Mouse (Mus musculus): ENCODE results near the gene Auts2. TPM values are rescaled to one million over a fixed set of nuclear protein-coding genes. Genes with fewer than 3 reads are reported as not detected.
A peak's percentile ranks its signal among the peaks of the same experiment; 100 is the strongest.

Auts2 gene
- polyA plus RNA-seq, 1 experiment from 2014 or later: 70.9 TPM

DNA sequence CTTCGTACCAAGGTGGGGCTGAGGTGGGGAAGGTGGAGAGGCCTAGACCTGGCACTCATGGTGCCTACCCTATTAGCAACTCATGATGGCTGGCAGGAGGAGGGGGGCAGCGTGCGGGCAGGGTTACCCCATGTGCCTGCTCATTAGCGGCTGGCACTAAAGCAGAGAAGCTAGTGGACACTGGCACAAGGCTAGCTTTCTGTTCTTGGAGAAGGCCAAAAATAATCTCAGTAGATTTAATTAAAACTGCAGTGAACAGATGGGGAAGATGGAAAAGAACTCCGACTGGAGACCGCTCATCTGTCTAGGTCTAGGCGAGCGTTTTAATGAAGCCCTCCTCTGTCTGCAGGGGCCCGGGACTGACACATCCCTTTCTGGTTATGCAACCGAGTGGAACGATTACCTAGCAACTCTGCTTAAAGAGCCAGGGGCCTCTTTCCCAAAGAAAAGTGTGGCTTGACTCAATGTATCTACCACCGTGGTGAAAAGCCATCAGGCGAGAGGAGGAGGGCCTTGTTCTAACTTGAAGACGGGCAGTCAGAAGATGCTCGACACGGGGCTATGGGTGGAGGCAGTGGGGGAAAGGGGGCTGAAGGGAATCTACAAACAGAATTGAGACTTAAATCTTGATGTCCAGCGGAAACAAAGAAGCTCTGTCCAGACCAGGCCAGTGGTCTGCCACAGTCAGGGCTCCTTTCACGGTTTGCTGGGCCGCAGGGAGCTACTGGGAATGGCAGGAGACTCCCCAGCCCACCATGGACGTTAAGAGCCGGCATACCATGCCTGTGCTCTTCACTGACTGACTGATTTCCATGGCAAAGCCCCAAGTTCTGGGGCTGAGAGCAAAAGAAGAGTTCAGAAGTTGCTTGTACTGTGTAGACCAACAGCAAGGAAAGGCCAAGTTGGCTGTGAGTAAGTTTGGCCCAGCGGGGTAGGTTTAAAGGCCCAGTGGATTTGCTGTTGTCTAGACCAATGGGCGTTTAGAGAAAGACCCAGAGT, 899.7 kb downstream of the Auts2 start:
- ATAC-seq (replicated peaks): peak; percentile 79
- 19% methylated on average over 23 of the region's 23 CpGs for WGBS
- Histone ChIP-seq H3K4me3 (no peak overlapping the region), H3K36me3 (replicated peaks) (no peaks in the 10 kb centered on the region), H3K4me1 (peaks cover 65% of the 10 kb centered on the region), H3K4me2 (no peak overlapping the region; the same call in 1 of the 2 replicates), H3K27ac (peak overlapping the region; percentile 39), H3K27me3 (replicated peaks) (no peaks in the 10 kb centered on the region), H3K9ac (no peak overlapping the region), H3K9me3 (no peaks in the 10 kb centered on the region)

DNA sequence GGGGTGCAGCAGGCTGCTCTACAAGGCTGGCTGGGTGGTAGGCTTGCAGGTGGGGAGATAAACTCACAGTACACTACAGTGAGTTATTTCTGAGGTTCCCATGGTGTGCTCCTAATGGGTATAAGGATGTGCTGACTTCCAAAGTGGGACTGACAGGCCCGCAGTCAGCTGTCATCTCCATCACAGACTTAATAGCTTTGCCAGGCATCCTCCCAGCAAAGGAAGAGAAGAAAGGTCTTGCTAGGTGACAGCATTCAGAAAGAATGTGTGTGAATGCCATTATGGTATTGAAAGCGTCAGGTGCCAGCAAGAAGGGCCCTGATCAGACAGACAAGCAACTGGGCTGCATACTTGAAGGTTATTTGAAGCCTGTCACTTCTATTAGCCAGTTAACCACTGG, 900.4 kb downstream of the Auts2 start:
- peaks cover 58% of the 10 kb centered on the region for H3K4me1 ChIP-seq
- WGBS: 31% methylated on average over 2 of the region's 2 CpGs
- H3K4me3 ChIP-seq: no peak overlapping the region
- H3K27ac ChIP-seq: peak overlapping the region; percentile 39
- no peaks in the 10 kb centered on the region for H3K9me3 ChIP-seq
- H3K36me3 ChIP-seq (replicated peaks): no peaks in the 10 kb centered on the region
- H3K27me3 ChIP-seq (replicated peaks): no peaks in the 10 kb centered on the region
- H3K9ac ChIP-seq: no peak overlapping the region
- no peak overlapping the region for H3K4me2 ChIP-seq
- ATAC-seq (replicated peaks): peak; percentile 53

DNA sequence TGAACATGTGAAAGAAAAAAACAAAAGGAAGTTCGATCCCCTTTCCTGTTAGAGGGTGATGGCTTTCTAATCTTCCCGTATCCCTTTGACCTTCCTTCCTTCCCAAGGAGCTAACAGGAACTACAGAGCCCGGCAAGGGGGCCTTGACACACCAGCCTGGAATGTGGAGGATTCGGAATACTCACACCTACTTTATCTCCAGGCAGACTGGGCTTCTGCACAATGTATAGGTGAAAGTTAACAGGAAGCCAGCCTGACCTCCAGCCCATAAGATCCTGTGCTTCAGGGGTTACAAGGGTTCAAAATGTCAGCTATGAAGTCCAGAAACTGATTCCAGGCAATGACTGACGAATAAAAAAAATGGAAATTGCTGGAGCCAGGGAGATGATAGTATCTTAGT, 906.7 kb downstream of the Auts2 start:
- H3K27ac ChIP-seq: no peak overlapping the region
- ATAC-seq (replicated peaks): no peak
- H3K4me2 ChIP-seq: no peak overlapping the region
- H3K4me1 ChIP-seq: peaks cover 15% of the 10 kb centered on the region
- 87% methylated on average over 5 of the region's 5 CpGs for WGBS
- H3K9ac ChIP-seq: no peak overlapping the region
- H3K36me3 ChIP-seq (replicated peaks): no peaks in the 10 kb centered on the region
- no peaks in the 10 kb centered on the region for H3K27me3 ChIP-seq (replicated peaks)
- H3K4me3 ChIP-seq: no peak overlapping the region
- H3K9me3 ChIP-seq: no peaks in the 10 kb centered on the region

DNA sequence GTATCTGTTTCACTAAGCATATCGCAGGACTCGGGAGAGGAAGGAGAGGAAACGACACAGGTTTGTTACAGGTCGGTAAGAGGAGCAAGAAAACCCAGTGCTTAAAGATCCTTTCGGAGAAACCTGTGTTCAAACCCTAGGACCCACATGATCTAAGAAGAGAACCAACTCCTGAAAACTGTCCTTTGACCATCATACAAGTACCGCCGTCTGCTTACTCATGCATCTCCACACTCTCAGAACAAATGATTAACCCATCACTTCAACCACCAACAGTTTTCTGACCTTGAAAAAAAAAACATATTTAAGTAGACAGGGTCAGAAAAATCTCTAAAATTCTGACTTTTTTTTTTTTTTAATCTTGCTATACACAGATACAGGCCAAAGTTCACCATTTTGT, 908.4 kb downstream of the Auts2 start:
- no peaks in the 10 kb centered on the region for H3K9me3 ChIP-seq
- 93% methylated on average over 7 of the region's 7 CpGs for WGBS
- H3K4me2 ChIP-seq: no peak overlapping the region
- H3K9ac ChIP-seq: no peak overlapping the region
- H3K27me3 ChIP-seq (replicated peaks): no peaks in the 10 kb centered on the region
- ATAC-seq (replicated peaks): no peak
- no peak overlapping the region for H3K4me3 ChIP-seq
- H3K4me1 ChIP-seq: peaks cover 26% of the 10 kb centered on the region
- H3K27ac ChIP-seq: no peak overlapping the region
- no peaks in the 10 kb centered on the region for H3K36me3 ChIP-seq (replicated peaks)

DNA sequence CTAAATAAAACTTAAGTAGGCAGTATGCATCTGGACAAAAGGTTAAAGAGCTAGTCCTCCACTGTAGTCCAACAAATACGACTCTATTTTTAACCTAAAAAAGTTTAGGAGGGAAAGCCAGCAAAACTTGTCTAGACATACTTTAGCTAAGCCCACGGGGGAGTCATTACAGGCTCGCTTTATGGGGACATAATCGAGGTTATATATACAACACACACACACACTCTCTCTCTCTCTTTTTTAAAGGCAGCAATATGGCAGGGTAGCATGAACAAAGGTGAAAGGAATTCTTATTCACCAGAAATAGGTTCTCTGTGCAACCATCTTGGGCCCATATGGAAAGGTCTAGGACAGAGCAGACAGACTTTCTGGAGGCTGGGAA, 911.2 kb downstream of the Auts2 start:
- H3K27me3 ChIP-seq (replicated peaks): no peaks in the 10 kb centered on the region
- no peaks in the 10 kb centered on the region for H3K36me3 ChIP-seq (replicated peaks)
- no peak for ATAC-seq (replicated peaks)
- H3K4me2 ChIP-seq: no peak overlapping the region
- peaks cover 27% of the 10 kb centered on the region for H3K4me1 ChIP-seq
- H3K4me3 ChIP-seq: no peak overlapping the region
- H3K9ac ChIP-seq: no peak overlapping the region
- WGBS: 63% methylated on average over 4 of the region's 4 CpGs
- no peaks in the 10 kb centered on the region for H3K9me3 ChIP-seq
- no peak overlapping the region for H3K27ac ChIP-seq

DNA sequence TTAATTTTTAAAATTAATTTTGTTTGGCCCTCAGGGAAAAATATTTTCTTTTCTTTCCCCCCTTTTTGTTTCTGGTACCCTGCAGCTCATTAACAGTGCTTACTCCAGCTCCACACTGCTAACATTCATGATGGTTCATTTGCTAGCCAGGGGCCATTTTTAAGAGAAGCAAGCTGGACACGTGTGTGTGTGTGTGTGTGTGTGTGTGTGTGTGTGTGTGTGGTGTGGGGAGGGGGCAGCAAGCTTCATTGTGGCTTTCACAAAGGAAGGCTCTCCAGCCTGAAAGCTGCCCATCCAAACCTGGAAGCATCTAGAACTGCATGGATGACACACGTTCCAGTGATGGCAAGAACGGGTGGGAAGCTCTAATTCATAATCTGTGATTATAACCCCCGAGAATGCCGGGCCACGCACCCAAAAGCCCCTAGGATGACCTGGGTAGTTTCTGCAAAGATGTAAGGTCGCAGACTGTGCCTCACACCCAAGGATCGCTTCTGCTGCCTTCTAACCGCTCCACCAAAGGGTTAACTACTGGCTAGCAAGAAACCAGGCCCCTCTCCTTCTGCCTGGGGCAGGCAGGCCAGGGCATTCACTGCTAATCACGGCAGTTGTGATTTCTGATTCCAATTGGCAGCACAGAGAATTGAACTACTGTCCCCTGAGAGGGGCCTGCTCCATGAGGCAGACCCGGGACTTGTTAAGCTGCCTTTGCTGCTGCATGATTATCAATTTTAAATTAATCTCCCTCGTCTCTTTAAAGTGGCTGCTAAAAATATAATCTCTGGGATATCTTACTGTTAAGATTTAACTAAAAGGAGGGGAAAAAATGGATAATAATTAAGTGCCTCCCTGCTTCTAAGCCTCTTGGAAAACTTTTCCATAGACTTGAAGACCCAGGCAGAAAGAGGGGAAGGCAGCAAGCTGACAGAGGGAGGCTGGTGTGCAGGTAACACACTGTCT, 911.8 kb downstream of the Auts2 start:
- H3K4me2 ChIP-seq: 0 out of 2 replicates have a peak overlapping the region, but pooled peaks have one; percentile 1
- H3K9ac ChIP-seq: no peak overlapping the region
- H3K4me1 ChIP-seq: peaks cover 27% of the 10 kb centered on the region
- peak; percentile 42; the same call in 1 of the 2 replicates for ATAC-seq (replicated peaks)
- H3K4me3 ChIP-seq: no peak overlapping the region
- H3K36me3 ChIP-seq (replicated peaks): no peaks in the 10 kb centered on the region
- WGBS: 27% methylated on average over 12 of the region's 12 CpGs
- H3K27me3 ChIP-seq (replicated peaks): no peaks in the 10 kb centered on the region
- H3K27ac ChIP-seq: peak overlapping the region; percentile 68
- no peaks in the 10 kb centered on the region for H3K9me3 ChIP-seq

DNA sequence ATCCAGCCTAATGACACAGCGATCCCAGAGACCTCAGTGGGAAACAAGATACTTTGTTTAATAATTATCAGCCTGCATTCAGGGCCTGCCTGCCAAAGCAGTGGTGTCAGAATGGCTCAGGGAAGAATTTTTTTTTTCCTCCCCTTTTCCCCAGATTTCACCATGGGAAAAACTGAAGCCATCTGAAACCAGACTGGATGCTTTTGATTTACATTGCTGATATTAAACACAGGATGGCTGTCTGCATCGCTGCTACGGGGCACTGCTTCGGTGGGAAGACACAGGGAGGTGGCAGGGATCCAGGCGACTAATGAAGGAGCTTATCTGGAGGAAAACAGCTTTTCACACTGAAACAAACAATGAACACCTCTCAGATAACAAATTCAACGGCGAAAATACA, 912.6 kb downstream of the Auts2 start:
- H3K27ac ChIP-seq: peak overlapping the region; percentile 68
- WGBS: 10% methylated on average over 7 of the region's 7 CpGs
- H3K4me3 ChIP-seq: no peak overlapping the region
- peak; percentile 58; the same call in 1 of the 2 replicates for ATAC-seq (replicated peaks)
- no peaks in the 10 kb centered on the region for H3K36me3 ChIP-seq (replicated peaks)
- H3K27me3 ChIP-seq (replicated peaks): no peaks in the 10 kb centered on the region
- H3K9ac ChIP-seq: peak overlapping the region; percentile 7; the same call in 1 of the 2 replicates
- no peak overlapping the region for H3K4me2 ChIP-seq
- peaks cover 27% of the 10 kb centered on the region for H3K4me1 ChIP-seq
- H3K9me3 ChIP-seq: no peaks in the 10 kb centered on the region

DNA sequence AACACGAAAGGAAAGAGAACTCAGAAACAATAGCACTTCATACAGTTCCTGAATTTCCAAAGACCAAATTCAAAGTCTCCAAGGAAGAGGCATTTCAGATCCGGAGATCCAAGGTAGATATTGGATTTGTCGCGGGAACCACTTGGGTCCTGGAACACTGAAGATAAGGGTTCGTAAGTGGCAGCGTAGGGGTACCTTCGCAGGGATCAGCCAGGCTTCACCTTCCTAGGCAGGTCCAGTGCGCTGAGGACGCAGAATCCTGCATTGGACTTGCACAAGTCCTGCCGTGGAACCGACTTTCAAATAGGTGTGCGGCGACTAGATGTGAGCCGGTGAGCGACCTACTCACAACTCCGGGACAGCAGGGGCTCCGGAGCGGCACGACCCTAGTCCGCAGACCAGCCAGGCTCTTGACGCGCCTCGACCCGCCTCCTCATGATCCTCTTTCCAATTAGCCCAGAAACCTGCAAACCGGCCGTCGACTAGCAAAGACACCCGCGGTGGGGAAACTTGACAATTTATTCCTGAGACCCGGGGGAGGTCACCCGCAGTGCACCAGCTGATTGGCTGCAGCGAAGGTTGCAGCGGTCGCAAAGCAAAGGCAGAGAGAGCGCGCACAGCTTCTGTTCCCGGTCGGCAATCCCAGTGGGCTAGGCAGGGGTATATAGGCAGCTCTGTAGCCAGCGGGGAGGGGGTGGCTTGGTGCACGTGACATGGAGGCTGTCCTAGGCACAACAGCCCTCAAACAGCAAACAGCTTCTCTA, 926.8 kb downstream of the Auts2 start:
- Histone ChIP-seq H3K9me3 (no peaks in the 10 kb centered on the region), H3K4me3 (peak overlapping the region; percentile 37), H3K27me3 (replicated peaks) (peaks cover 14% of the 10 kb centered on the region; the same call in 1 of the 2 replicates), H3K36me3 (replicated peaks) (no peaks in the 10 kb centered on the region), H3K4me2 (peak overlapping the region; percentile 68), H3K9ac (peak overlapping the region; percentile 21), H3K27ac (peak overlapping the region; percentile 36), H3K4me1 (peaks cover 22% of the 10 kb centered on the region)
- 2% methylated on average over 40 of the region's 40 CpGs for WGBS
- ATAC-seq (replicated peaks): peak; percentile 74

DNA sequence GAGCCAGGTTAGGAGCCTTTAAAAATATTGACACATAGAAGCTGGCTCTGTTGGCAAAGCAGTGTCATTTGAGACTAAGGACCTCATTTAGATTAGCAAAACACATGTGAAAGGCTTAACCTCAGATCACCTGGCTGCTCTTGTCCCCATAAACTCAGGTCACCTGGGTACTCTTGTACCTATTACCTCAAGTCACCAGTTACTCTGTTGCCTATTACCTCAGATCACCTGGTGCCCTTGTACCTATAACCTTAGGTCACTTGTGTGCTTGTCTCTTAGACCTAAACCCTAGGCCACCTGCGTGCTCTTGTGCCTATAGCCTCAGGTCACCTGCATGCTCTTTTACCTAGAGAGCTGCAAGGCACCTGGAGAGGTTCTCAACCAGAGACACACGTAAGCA, 928.9 kb downstream of the Auts2 start:
- Histone ChIP-seq H3K36me3 (replicated peaks) (no peaks in the 10 kb centered on the region), H3K4me1 (peaks cover 22% of the 10 kb centered on the region), H3K4me2 (peak overlapping the region; percentile 38), H3K9me3 (no peaks in the 10 kb centered on the region), H3K27me3 (replicated peaks) (peaks cover 14% of the 10 kb centered on the region; the same call in 1 of the 2 replicates), H3K27ac (no peak overlapping the region), H3K4me3 (peak overlapping the region; percentile 37), H3K9ac (no peak overlapping the region)
- ATAC-seq (replicated peaks): no peak
- WGBS: 90% methylated on average over 2 of the region's 2 CpGs

DNA sequence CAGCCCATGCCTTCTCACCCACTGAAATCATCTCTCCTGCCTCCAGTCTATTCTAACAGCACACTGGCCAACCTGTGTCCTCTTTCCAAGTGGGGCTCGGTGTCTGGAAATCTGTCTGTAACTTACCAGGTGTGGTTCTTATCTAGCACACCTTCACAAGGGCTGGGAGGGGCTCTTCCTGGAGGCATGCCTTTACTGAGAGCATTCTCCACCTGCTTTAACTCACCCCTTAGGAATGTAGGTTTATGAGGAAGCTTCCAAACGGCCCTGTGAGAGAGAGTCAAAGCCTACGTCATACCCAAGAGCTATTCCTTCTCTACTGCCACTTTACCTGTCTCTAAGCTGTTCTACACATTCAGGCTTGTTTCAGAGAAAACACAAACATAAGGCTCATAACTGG, 929.8 kb downstream of the Auts2 start:
- Histone ChIP-seq H3K36me3 (replicated peaks) (no peaks in the 10 kb centered on the region), H3K4me2 (peak overlapping the region; percentile 38), H3K27ac (no peak overlapping the region), H3K4me3 (no peak overlapping the region; the same call in 1 of the 2 replicates), H3K9ac (no peak overlapping the region), H3K4me1 (peaks cover 22% of the 10 kb centered on the region), H3K27me3 (replicated peaks) (peaks cover 8% of the 10 kb centered on the region; the same call in 1 of the 2 replicates), H3K9me3 (no peaks in the 10 kb centered on the region)
- ATAC-seq (replicated peaks): no peak
- 90% methylated on average over 3 of the region's 3 CpGs for WGBS

DNA sequence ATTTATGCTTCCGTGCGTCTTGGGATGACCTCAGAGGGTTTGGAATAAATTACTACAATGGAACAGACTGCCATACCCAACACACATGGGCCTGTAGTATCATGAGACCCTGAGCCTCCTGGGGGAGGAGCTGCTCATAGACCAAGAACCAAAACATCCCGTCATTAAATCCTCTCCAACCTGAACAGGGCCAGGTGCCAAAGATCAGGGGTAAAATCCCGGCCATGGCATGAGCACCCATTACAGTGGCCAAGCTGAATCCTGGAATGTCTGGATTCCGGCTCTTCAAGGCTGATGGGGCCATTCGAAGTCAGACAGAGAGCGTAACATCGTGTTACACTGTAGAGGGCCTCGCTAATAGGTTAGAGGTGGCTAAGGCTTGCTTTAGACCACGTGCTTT, 932.4 kb downstream of the Auts2 start:
- H3K4me3 ChIP-seq: no peak overlapping the region
- 77% methylated on average over 10 of the region's 10 CpGs for WGBS
- no peak overlapping the region for H3K9ac ChIP-seq
- ATAC-seq (replicated peaks): no peak
- H3K27ac ChIP-seq: no peak overlapping the region
- H3K27me3 ChIP-seq (replicated peaks): no peaks in the 10 kb centered on the region
- no peak overlapping the region for H3K4me2 ChIP-seq
- H3K4me1 ChIP-seq: peaks cover 4% of the 10 kb centered on the region; the same call in 1 of the 2 replicates
- no peaks in the 10 kb centered on the region for H3K9me3 ChIP-seq
- H3K36me3 ChIP-seq (replicated peaks): no peaks in the 10 kb centered on the region
